Mouse (Mus musculus) kidney, embryonic 14.5 days (tissue): Measurements from ENCODE around the gene Lonp1. TPM values are rescaled to one million over a fixed set of nuclear protein-coding genes. Genes with fewer than 3 reads are reported as not detected.

Source experiments
- ATAC-seq: fragments of 200-750 bp; cut with Nextera tagmentation; 2 replicates; pipeline ENCODE4 v1.8.0; 2017; ENCODE audit warnings: moderate number of reproducible peaks, mild to moderate bottlenecking, moderate TSS enrichment, moderate library complexity; ENCODE audit not compliant: low FRiP score, low TSS enrichment
- H3K27ac ChIP-seq: fragments of 300-500 bp; sonication (generic); 2 replicates; pipeline ENCODE4 v1.5.1; 2014; ENCODE audit warnings: low read depth, mild to moderate bottlenecking, low read length, moderate library complexity, mixed read lengths
- H3K27me3 ChIP-seq: fragments of 300-500 bp; sonication (generic); 2 replicates; pipeline ENCODE4 v1.6.1; 2014; ENCODE audit warnings: mild to moderate bottlenecking, low read length; ENCODE audit not compliant: control insufficient read depth, insufficient read depth
- H3K36me3 ChIP-seq: fragments of 300-500 bp; sonication (generic); 2 replicates; pipeline ENCODE4 v1.6.1; 2014; ENCODE audit warnings: low read length, mixed read lengths; ENCODE audit not compliant: control insufficient read depth, insufficient read depth
- H3K4me1 ChIP-seq: fragments of 300-500 bp; sonication (generic); 2 replicates; pipeline ENCODE4 v1.6.1; 2014; ENCODE audit warnings: low read length, mixed read lengths; ENCODE audit not compliant: control insufficient read depth, insufficient read depth
- H3K4me2 ChIP-seq: fragments of 300-500 bp; sonication (generic); replicated peaks from 2 replicates; pipeline ENCODE4 v1.6.1; 2014; ENCODE audit warnings: low read depth, mild to moderate bottlenecking, low read length
- H3K4me3 ChIP-seq: fragments of 300-500 bp; sonication (generic); 2 replicates; pipeline ENCODE4 v1.5.1; 2014; ENCODE audit warnings: mild to moderate bottlenecking, low read length
- H3K9ac ChIP-seq: fragments of 300-500 bp; sonication (generic); 2 replicates; pipeline ENCODE4 v1.6.1; 2014; ENCODE audit warnings: low read depth, mild to moderate bottlenecking, low read length, moderate library complexity
- H3K9me3 ChIP-seq: fragments of 300-500 bp; sonication (generic); 2 replicates; pipeline ENCODE4 v1.6.1; 2016; ENCODE audit warnings: low read length; ENCODE audit not compliant: control insufficient read depth
- WGBS: fragments of 180-500 bp; shearing (Covaris S2); extraction: QIAGEN DNeasy Blood & Tissue Kit; methylation state at CpG from one replicate; pipeline ENCODE4 v1.1.7; 2014; 5-methylcytosine and 5-hydroxymethylcytosine counted together
- polyA plus RNA-seq: library from polyadenylated mRNA; unstranded; fragments of >200 nt; fragmentation: Nextera tagmentation; extraction: Ambion mirVana; gene quantifications from 2 replicates; pipeline ENCODE4 v1.2.1, GENCODE M21; 2014

The Lonp1 gene
- polyA plus RNA-seq, 1 experiment from 2014 or later = 63.2 TPM

DNA sequence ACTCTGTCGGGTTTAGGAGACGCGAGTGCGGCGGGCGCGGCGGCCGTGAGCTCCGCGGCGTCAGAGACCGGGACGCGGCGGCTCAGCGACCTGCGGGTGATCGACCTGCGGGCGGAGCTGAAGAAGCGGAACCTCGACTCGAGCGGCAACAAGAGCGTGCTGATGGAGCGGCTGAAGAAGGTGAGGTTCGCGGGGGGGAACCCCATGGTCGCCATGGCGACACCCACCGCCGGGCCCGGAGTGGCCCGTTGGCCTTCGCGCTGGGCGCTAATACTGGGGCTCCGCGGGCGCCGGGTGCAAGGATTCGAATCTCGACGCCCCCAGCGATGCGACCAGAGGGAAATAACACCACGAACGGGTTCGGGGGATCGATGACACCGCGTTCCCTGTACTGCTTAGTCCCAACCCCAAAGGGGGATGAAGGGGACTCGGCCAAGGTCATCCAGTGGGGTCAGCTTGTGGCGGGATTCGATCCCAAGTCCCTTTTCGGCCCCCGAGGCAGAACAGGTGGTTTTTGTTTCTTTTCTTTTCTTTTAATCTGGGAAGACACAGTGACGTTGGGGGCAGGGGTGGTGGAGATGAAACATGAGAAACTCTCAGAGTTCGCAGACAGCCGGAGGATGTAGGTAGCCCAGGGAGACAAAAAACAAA, 41.4 kb downstream of the Lonp1 start:
- Histone ChIP-seq H3K4me3 (peak overlapping the region; percentile 98), H3K4me2 (peak overlapping the region; percentile 90), H3K9me3 (no peaks in the 10 kb centered on the region), H3K36me3 (peaks cover 71% of the 10 kb centered on the region), H3K4me1 (peaks cover 25% of the 10 kb centered on the region), H3K27me3 (no peaks in the 10 kb centered on the region), H3K9ac (peak overlapping the region; percentile 93), H3K27ac (peak overlapping the region; percentile 94)
- under 1% methylated on average over 55 of the region's 61 CpGs for WGBS
- ATAC-seq = peak; percentile 12

DNA sequence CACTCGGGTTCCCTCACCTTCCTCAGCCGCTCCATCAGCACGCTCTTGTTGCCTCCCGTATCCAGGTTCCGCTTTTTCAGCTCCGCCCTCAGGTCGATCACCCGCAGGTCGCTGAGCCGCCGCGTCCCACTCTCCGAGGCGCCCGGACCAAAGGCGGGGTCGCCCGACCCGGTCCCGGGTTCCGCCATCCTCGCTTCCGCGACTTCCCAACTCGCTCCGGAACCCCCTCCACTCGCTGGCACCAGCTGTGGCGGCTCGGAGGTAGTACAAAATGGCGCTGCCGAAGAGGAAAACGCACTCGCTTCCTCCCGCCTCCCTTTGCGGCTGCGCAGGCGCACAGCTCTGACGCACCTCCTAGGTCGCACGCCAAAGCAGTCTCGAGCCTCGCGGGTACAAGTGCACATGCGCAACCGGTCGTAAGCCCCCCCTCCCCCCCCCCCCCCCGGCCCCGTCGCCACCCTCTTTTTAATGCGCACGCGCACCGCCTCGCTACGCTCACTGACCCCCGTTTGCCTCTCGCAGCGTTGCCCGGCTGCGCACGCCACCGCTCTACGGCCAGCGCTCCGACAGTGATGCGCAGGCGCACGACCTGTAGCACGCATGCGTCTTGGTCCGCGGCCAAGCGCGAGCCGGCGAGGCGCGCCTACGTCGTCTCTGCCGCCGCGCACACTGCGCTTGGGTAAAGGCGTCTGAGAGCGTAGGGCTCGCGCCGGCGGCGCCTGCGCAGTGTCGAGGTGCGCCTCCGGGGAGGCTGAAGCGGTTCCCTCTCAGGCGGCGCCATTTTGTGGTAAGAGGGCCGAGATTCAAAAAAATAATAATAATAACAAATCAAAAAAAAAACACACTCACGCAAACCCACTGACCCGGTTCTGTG, 42.2 kb downstream of the Lonp1 start, which contains the start of the genes Safb2 and Safb:
Gene Safb2 (minus strand): TSS at position 329 of the 874 bp plus-strand sequence.
Gene Safb (plus strand): TSS at position 569 of the 874 bp plus-strand sequence.
- Histone ChIP-seq H3K4me2 (peak within 1 kb of the TSS; percentile 90), H3K36me3 (peaks cover 69% of the 10 kb centered on the region), H3K27ac (peak within 1 kb of the TSS; percentile 94), H3K9ac (peak within 1 kb of the TSS; percentile 93), H3K4me1 (peaks cover 25% of the 10 kb centered on the region), H3K27me3 (no peaks in the 10 kb centered on the region), H3K4me3 (peak within 1 kb of the TSS; percentile 98), H3K9me3 (no peaks in the 10 kb centered on the region)
- peak; percentile 97 for ATAC-seq
- WGBS = under 1% methylated on average over 82 of the region's 101 CpGs

DNA sequence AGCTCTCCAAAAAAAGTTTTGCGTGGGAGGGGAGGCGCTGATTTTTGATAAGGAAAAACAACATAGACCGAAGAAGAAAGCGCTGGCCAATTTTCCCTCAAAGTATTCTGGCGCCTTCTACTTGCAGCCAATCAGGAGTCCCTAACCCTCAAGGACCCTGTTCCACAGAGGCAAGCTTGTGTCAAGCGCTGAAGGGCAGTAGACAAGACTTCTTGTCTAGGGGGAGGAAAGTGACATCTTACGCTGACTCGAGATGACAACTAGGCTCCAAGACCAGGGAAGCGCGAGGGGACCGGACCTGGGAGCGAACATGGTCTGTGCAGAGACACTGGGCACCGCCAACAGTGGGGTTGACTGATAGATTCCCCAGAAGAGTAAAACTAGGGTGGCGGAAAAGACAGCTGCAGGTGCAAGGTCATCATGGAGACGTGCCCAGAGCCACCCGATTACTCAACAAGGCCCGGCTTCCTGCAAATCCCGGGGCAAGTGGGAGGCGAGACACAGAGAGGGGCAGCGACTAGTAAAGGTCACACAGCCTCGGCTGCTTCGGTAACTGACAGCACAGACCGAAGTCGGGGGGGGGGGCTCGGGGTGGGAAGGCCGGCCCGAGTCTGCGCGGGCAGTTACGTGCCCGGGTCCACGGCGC, 43.0 kb downstream of the Lonp1 start:
- peaks cover 69% of the 10 kb centered on the region for H3K36me3 ChIP-seq
- H3K4me2 ChIP-seq = peak overlapping the region; percentile 89
- peaks cover 25% of the 10 kb centered on the region for H3K4me1 ChIP-seq
- peak overlapping the region; percentile 91 for H3K27ac ChIP-seq
- no peaks in the 10 kb centered on the region for H3K9me3 ChIP-seq
- no peak for ATAC-seq
- H3K9ac ChIP-seq = peak overlapping the region; percentile 89
- WGBS = 2% methylated on average over 33 of the region's 33 CpGs
- H3K4me3 ChIP-seq = peak overlapping the region; percentile 94
- H3K27me3 ChIP-seq = no peaks in the 10 kb centered on the region

DNA sequence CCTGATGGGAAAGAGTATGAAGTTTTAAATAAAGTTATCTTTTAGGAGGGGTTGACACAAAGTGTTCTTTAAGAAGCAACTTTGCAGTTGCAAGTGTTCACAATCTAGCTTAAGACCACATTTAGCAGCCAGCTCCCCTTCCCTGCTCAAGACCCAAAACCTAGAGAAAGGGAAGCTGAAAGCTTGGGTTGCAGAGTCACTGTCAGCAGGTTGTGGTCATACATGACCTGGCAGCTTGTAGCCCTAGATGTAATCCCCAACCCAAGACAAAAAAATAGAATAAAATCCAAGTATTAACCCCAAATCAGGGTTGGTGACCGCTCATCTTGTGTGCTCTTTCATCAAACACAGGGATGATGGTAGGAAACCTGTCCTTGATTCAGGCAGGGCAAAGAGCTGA, 43.6 kb downstream of the Lonp1 start:
- Histone ChIP-seq H3K27ac (no peak overlapping the region), H3K4me2 (peak overlapping the region; percentile 89), H3K4me3 (peak overlapping the region; percentile 94), H3K36me3 (peaks cover 69% of the 10 kb centered on the region), H3K27me3 (no peaks in the 10 kb centered on the region), H3K4me1 (peaks cover 25% of the 10 kb centered on the region), H3K9me3 (no peaks in the 10 kb centered on the region), H3K9ac (peak overlapping the region; percentile 89)
- WGBS = 88% methylated on average over 1 of the region's 1 CpGs
- ATAC-seq = no peak

DNA sequence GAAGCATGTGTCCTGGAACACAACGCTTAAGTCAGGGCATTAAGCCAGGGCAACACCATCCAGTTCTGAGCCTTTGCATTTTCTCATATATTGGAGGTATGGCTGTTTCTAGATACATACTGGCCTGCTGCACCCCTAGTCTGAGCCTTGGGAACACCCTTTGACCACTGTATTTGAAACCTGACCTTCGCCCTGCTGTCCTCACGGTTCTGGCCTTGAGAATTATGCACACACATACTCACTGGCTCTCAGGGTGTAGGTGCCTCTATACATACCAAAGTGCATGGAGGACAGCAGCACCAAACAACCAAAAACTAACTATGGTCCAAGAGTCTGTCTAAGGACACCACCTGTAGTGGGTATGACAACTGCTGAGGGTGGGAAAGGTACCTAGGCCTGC, 53.7 kb downstream of the Lonp1 start:
- Histone ChIP-seq H3K4me3 (no peak overlapping the region), H3K27me3 (no peaks in the 10 kb centered on the region), H3K36me3 (peaks cover 91% of the 10 kb centered on the region), H3K27ac (no peak overlapping the region), H3K9me3 (no peaks in the 10 kb centered on the region), H3K4me2 (no peak overlapping the region), H3K9ac (no peak overlapping the region), H3K4me1 (no peaks in the 10 kb centered on the region)
- ATAC-seq = no peak
- WGBS = 95% methylated on average over 3 of the region's 3 CpGs

DNA sequence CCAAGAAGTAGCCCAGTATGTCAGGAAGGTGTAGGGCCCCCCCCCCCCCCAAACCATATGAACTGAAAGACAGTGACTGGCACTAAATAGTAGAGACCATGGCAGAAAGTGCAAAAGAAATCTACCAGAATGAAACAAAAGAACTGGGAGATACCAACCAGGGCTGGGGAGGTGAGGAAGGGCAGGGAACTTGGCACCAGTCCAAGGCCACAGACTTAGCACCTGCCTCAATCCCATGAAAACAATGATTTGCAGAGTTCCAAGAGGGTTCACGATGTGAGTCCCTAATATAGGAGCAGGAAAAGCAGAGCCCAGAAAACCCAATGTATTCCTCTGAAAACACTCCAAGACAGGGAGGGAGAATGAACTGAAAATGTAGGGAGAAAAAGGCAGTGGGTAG, 54.5 kb downstream of the Lonp1 start:
- Histone ChIP-seq H3K4me3 (no peak overlapping the region), H3K4me1 (no peaks in the 10 kb centered on the region), H3K9ac (no peak overlapping the region), H3K4me2 (no peak overlapping the region), H3K36me3 (peaks cover 91% of the 10 kb centered on the region), H3K9me3 (no peaks in the 10 kb centered on the region), H3K27ac (no peak overlapping the region), H3K27me3 (no peaks in the 10 kb centered on the region)
- WGBS = 100% methylated on average over 1 of the region's 1 CpGs
- no peak for ATAC-seq

DNA sequence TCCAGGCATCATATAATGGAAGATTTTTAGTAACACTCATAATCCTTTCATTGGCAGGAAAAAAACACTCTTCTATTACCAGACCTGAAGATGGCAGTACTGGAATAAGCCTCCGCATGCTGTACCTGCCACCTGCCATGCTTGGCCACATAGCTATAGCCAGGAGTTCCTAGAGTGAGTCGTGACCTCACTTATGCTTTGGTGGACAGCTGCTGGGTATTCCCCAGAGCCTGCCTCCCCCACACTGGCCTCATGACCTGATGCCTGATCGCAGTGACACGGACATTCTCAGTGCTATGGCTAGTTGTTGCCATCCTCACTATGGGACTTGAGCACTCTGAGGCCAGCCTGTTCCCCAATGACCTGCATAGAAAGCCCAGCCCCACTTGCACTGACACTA, 56.4 kb downstream of the Lonp1 start:
- H3K36me3 ChIP-seq = peaks cover 98% of the 10 kb centered on the region
- ATAC-seq = no peak
- no peak overlapping the region for H3K4me3 ChIP-seq
- no peak overlapping the region for H3K9ac ChIP-seq
- 90% methylated on average over 4 of the region's 4 CpGs for whole genome bisulfite sequencing
- H3K4me2 ChIP-seq = no peak overlapping the region
- H3K27me3 ChIP-seq = no peaks in the 10 kb centered on the region
- no peak overlapping the region for H3K27ac ChIP-seq
- H3K4me1 ChIP-seq = no peaks in the 10 kb centered on the region
- no peaks in the 10 kb centered on the region for H3K9me3 ChIP-seq

DNA sequence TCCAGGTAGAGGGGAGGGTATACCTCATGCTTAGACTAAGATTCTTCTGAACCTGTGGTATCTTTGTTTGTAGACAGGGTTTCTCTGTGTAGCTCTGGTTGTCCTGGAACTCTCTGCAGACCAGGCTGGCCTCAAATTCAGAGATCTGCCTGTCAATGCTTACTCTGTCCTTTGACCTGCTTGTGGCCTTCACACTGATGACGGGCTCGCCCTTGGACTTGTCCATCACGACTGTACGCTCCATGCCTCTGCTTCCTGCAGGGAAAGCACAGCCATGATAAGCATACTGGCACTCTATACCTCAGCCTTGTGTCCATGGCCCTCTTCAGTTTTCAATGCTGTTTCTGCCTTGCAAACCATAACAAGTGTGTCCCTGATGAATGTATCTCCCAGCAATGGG, 59.3 kb downstream of the Lonp1 start:
- Histone ChIP-seq H3K9ac (no peak overlapping the region), H3K36me3 (peaks cover 100% of the 10 kb centered on the region), H3K27me3 (no peaks in the 10 kb centered on the region), H3K4me2 (no peak overlapping the region), H3K4me3 (no peak overlapping the region), H3K9me3 (no peaks in the 10 kb centered on the region), H3K4me1 (no peaks in the 10 kb centered on the region), H3K27ac (no peak overlapping the region)
- 94% methylated on average over 4 of the region's 4 CpGs for WGBS
- no peak for ATAC-seq
